Mouse (Mus musculus): ENCODE measurements around the gene Rad23a. TPM values are rescaled to one million over a fixed set of nuclear protein-coding genes. Genes with fewer than 3 reads are reported as not detected.

Rad23a gene
- polyA plus RNA-seq (2012; rRNA removed): 117 and 120 TPM in 2 replicates

DNA sequence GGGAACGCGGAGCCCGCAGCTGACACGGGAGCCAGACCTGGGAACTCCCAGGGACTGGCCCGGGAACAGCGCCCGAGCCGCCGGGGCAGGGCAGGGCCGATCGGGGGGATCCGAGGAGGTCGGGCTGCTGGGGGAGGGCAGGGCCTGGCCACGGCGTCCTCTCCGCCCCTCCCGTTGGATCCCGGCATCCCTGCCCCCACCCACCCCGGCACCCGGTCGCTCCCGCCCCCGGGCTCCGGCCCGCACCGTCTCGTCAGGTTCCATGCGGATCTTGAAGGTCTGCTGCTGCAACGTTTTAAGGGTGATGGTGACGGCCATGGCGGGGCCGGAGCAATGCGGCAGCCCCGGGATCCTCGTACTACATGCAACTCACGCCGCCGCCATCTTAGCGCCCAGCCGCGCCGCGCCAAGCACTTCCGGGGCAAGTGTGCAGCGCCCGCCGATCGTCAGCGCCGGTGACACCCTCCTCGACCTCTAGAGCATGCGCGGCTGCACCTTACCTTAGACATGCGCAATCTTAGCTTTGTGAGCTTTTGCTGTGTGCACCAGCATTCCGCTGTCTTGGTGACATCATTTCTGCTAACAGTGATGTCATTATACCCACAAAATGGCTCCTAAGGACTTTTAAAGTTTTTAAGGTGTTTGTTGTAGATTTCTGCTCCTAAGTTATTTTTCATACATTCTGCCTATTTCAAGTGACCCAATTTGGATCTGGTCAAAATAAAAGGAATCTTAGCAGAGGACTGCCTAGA lies at the start of gene Rad23a:
TSS of gene Rad23a (minus strand) at position 418 of the 752 bp plus-strand sequence.
- peak; percentile 92 for DNase-seq
- no peaks in the 10 kb centered on the region for H3K27me3 ChIP-seq (ENCODE audit: control insufficient read depth, insufficient read depth, low read length)
- peak within 1 kb of the TSS; percentile 66; the same call in 1 of the 2 replicates for H3K27ac ChIP-seq (ENCODE audit: insufficient read depth, low read length)
- H3K4me3 ChIP-seq (replicated peaks; ENCODE audit: insufficient read depth, low read depth, low read length): peak within 1 kb of the TSS; percentile 98
- peak; percentile 79 for TF ChIP-seq POLR2A (IDR thresholded peaks at IDR 0.05; ENCODE audit: borderline replicate concordance, insufficient read depth, low read length)
- no peak for TF ChIP-seq CTCF (IDR thresholded peaks at IDR 0.05; ENCODE audit: borderline replicate concordance, insufficient read depth, low read depth, low read length)
- WGBS: under 1% methylated on average over 55 of the region's 55 CpGs
- H3K4me1 ChIP-seq (ENCODE audit: control insufficient read depth, insufficient read depth, low read length): peaks cover 28% of the 10 kb centered on the region

DNA sequence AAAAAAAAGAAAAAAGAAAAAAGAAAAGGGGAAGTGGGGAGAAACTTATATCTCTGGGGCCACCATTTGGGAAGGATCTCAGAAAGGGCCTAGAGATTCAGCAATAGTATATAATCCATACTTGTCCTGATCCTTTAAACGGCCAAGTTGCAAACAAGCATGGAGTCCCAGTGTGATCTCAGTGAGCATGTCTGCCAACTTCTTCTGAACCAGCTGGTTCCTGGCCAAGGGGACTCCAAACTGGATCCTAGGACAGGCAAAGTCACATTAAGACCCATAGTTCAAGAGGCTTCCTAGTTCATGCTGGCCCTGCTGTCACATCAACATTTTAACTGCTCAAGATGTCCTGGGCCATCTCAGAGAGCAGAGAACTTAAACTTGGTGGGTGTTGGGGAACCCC lies 48.7 kb upstream of the Rad23a start:
- TF ChIP-seq POLR2A (IDR thresholded peaks at IDR 0.05; ENCODE audit: borderline replicate concordance, insufficient read depth, low read length): no peak
- no peak for TF ChIP-seq CTCF (IDR thresholded peaks at IDR 0.05; ENCODE audit: borderline replicate concordance, insufficient read depth, low read depth, low read length)
- Histone ChIP-seq H3K27ac (ENCODE audit: insufficient read depth, low read length) (no peak overlapping the region), H3K4me1 (ENCODE audit: control insufficient read depth, insufficient read depth, low read length) (peaks cover 8% of the 10 kb centered on the region; the same call in 1 of the 2 replicates), H3K4me3 (replicated peaks; ENCODE audit: insufficient read depth, low read depth, low read length) (no peak overlapping the region), H3K27me3 (ENCODE audit: control insufficient read depth, insufficient read depth, low read length) (no peaks in the 10 kb centered on the region)
- no peak for DNase-seq
- 35% methylated on average over 1 of the region's 1 CpGs for WGBS

DNA sequence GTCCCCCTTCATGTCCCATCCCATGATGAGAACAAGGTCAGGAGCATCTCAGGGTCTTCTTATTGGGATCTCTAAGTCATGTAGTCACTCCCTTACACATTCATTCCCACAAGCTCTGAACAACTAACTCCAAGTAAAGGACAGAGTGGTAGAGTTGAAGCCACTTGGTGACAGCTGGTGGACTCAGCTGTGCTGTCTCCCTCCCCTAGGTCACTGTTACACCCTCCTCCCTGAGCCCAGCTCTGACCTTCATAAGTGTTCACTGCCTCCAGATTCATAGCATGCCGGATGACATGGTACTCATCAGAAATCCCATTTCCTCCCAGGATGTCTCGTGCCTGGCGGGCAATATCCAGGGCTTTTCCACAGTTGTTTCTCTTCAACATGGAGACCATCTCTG lies 47.8 kb upstream of the Rad23a start:
- WGBS: 98% methylated on average over 3 of the region's 3 CpGs
- no peak for TF ChIP-seq CTCF (IDR thresholded peaks at IDR 0.05; ENCODE audit: borderline replicate concordance, insufficient read depth, low read depth, low read length)
- no peak for TF ChIP-seq POLR2A (IDR thresholded peaks at IDR 0.05; ENCODE audit: borderline replicate concordance, insufficient read depth, low read length)
- peaks cover 8% of the 10 kb centered on the region; the same call in 1 of the 2 replicates for H3K4me1 ChIP-seq (ENCODE audit: control insufficient read depth, insufficient read depth, low read length)

GRCm38 (mm10) chr8:84884728-84885127 lies 44.3 kb upstream of the Rad23a start:
- H3K4me1 ChIP-seq (ENCODE audit: control insufficient read depth, insufficient read depth, low read length): no peaks in the 10 kb centered on the region
- WGBS: 73% methylated on average over 4 of the region's 4 CpGs
- H3K27ac ChIP-seq (ENCODE audit: insufficient read depth, low read length): no peak overlapping the region
- TF ChIP-seq CTCF (IDR thresholded peaks at IDR 0.05; ENCODE audit: borderline replicate concordance, insufficient read depth, low read depth, low read length): no peak
- no peak for TF ChIP-seq POLR2A (IDR thresholded peaks at IDR 0.05; ENCODE audit: borderline replicate concordance, insufficient read depth, low read length)
- H3K27me3 ChIP-seq (ENCODE audit: control insufficient read depth, insufficient read depth, low read length): no peaks in the 10 kb centered on the region
- no peak for DNase-seq
- no peak overlapping the region for H3K4me3 ChIP-seq (replicated peaks; ENCODE audit: insufficient read depth, low read depth, low read length)

More for the DNA sequence above, 47.8 kb upstream of the Rad23a start:
- DNase-seq: no peak
- Histone ChIP-seq H3K27me3 (ENCODE audit: control insufficient read depth, insufficient read depth, low read length) (no peaks in the 10 kb centered on the region), H3K27ac (ENCODE audit: insufficient read depth, low read length) (no peak overlapping the region), H3K4me3 (replicated peaks; ENCODE audit: insufficient read depth, low read depth, low read length) (no peak overlapping the region)

GRCm38 (mm10) chr8:84878915-84879314 lies 38.5 kb upstream of the Rad23a start:
- Histone ChIP-seq H3K27ac (ENCODE audit: insufficient read depth, low read length) (no peak overlapping the region), H3K27me3 (ENCODE audit: control insufficient read depth, insufficient read depth, low read length) (no peaks in the 10 kb centered on the region), H3K4me1 (ENCODE audit: control insufficient read depth, insufficient read depth, low read length) (peaks cover 7% of the 10 kb centered on the region), H3K4me3 (replicated peaks; ENCODE audit: insufficient read depth, low read depth, low read length) (no peak overlapping the region)
- DNase-seq: no peak
- no peak for TF ChIP-seq POLR2A (IDR thresholded peaks at IDR 0.05; ENCODE audit: borderline replicate concordance, insufficient read depth, low read length)
- no peak for TF ChIP-seq CTCF (IDR thresholded peaks at IDR 0.05; ENCODE audit: borderline replicate concordance, insufficient read depth, low read depth, low read length)
- WGBS: 90% methylated on average over 1 of the region's 1 CpGs

DNA sequence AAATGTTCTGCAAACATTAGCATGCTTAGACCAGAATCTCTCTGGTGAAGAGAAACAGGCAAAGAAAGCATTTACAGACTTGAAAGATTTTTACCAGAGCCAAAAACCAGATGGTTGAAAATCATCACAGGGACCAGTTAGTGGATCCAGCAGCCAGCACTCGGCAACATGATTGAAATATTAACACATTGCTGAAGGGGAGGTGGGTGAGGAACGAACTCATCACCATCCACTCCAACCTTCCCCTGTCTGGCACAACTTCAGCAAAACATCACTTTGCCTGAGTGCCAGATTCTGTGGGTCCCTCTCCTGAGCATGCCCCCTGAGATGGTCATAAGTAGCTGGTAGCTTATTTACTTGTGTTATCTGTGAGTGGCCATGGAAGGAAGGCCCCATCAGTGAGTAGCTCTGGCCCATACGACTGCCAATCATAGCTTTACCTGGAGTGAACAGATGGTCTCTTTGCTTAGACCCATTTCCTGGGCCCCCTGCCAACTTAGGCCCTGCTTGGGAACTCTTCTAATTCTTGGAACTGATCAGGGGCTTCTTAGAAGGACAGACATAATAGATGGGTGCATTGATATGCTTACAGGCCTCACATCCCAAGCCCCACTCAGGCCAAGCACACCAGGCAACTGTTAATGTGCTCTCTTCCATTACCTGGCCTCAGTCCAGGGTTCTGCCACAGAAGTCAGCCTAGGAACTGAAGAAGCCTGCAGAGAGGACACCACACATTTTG lies 37.0 kb upstream of the Rad23a start:
- Histone ChIP-seq H3K27ac (ENCODE audit: insufficient read depth, low read length) (peak overlapping the region; percentile 86), H3K27me3 (ENCODE audit: control insufficient read depth, insufficient read depth, low read length) (no peaks in the 10 kb centered on the region), H3K4me1 (ENCODE audit: control insufficient read depth, insufficient read depth, low read length) (peaks cover 7% of the 10 kb centered on the region), H3K4me3 (replicated peaks; ENCODE audit: insufficient read depth, low read depth, low read length) (no peak overlapping the region)
- 14% methylated on average over 3 of the region's 3 CpGs for WGBS
- TF ChIP-seq POLR2A (IDR thresholded peaks at IDR 0.05; ENCODE audit: borderline replicate concordance, insufficient read depth, low read length): no peak
- no peak for TF ChIP-seq CTCF (IDR thresholded peaks at IDR 0.05; ENCODE audit: borderline replicate concordance, insufficient read depth, low read depth, low read length)
- DNase-seq: peak; percentile 83 to 86

DNA sequence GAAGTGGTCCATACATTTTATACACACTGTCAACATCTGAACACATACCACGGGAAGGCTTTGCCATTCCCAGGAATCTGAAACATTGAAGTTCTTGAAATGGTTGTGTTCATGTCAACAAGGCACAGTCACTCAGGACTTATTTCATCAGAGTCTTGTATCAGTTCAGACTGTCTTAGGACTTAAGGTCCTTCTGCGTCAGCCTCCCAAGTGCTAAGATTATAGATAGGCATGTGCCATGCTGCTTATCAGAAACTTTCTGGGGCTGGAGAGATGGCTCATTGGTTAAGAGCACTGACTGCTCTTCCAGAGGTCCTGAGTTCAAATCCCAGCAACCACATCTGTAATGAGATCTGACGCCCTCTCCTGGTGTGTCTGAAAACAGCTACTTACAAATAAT lies 33.9 kb upstream of the Rad23a start:
- H3K27ac ChIP-seq (ENCODE audit: insufficient read depth, low read length): no peak overlapping the region
- no peaks in the 10 kb centered on the region for H3K27me3 ChIP-seq (ENCODE audit: control insufficient read depth, insufficient read depth, low read length)
- DNase-seq: no peak
- peaks cover 9% of the 10 kb centered on the region for H3K4me1 ChIP-seq (ENCODE audit: control insufficient read depth, insufficient read depth, low read length)
- TF ChIP-seq POLR2A (IDR thresholded peaks at IDR 0.05; ENCODE audit: borderline replicate concordance, insufficient read depth, low read length) (no peak), CTCF (IDR thresholded peaks at IDR 0.05; ENCODE audit: borderline replicate concordance, insufficient read depth, low read depth, low read length) (no peak)
- 97% methylated on average over 3 of the region's 3 CpGs for WGBS
- H3K4me3 ChIP-seq (replicated peaks; ENCODE audit: insufficient read depth, low read depth, low read length): no peak overlapping the region
